Mouse (Mus musculus): ENCODE results near the gene Elmo3. TPM values are rescaled to one million over a fixed set of nuclear protein-coding genes. Genes with fewer than 3 reads are reported as not detected.

Gene Elmo3
- total and polyA plus RNA-seq, 3 experiments, result 0.72 to 1.4 (median 1.3) TPM

DNA sequence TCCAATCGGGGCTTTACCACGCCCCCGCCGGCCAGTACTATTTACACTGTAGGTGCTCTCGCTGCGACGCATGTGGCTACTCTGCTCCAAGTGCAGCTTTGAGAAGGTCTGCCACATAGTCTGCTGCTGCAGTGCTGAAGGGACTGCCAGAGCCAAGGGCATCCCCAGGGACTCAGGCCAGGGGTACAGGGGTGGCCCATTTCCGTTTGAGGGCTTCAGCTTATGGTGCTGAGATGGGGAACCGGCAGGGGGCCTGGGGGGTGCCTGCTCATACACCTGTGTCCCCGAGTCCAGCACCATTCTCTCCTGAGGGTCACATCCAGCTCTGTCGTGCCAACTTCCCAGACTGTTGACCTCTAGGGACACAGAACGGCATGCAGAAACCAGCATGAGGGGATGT, 19.9 kb upstream of the Elmo3 start:
- dilution Hi-C loops (cut with MboI; ENCODE audit: extremely low pct_ligation_motif_present, extremely low pct_unique_long_range_greater_than_20kb, low sequenced_read_pairs) (no loop called here), in situ Hi-C loops (cut with MboI; ENCODE audit: low pct_ligation_motif_present, low pct_unique_long_range_greater_than_20kb, low sequenced_read_pairs) (loop anchor here (10.0 kb wide), 1 partner anchor 161 kb away; no protein-coding TSS in a partner anchor)
- no peaks in the 10 kb centered on the region for H3K9me3 ChIP-seq (replicated peaks; ENCODE audit: low read length)
- no peak overlapping the region for H3K4me3 ChIP-seq (replicated peaks in 1 of 3; ENCODE audit: low read depth in 2 of 3, low read length in 2 of 3, poor library complexity in 1 of 3)
- H3K27me3 ChIP-seq (replicated peaks), result no peaks in the 10 kb centered on the region
- H3K4me2 ChIP-seq (ENCODE audit: insufficient read depth, low read depth, poor library complexity, severe bottlenecking), result no peak overlapping the region
- peaks cover 5 to 23% of the 10 kb centered on the region in 2 experiments for H3K4me1 ChIP-seq (ENCODE audit: control insufficient read depth in 1 of 2, insufficient read depth in 2 of 2)
- H3K27ac ChIP-seq (ENCODE audit: insufficient read depth, low read depth), result no peak overlapping the region
- H3K36me3 ChIP-seq (replicated peaks in 1 of 2; ENCODE audit: control insufficient read depth in 1 of 2, insufficient read depth in 1 of 2, low read length in 1 of 2), result peaks cover 13 to 50% of the 10 kb centered on the region in 2 experiments
- H3K9ac ChIP-seq (ENCODE audit: insufficient read depth, low read depth), result no peak overlapping the region
- no peak for TF ChIP-seq ZNF384 (IDR thresholded peaks at IDR 0.05; ENCODE audit: low read depth, low read length)
- TF ChIP-seq POLR2A (IDR thresholded peaks at IDR 0.05; ENCODE audit: low read depth, low read length), result no peak
- TF ChIP-seq CHD2 (IDR thresholded peaks at IDR 0.05; ENCODE audit: low read length), result no peak
- TF ChIP-seq PAX5 (IDR thresholded peaks at IDR 0.05; ENCODE audit: low read length), result no peak
- TF ChIP-seq ZC3H11A (IDR thresholded peaks at IDR 0.05; ENCODE audit: low read depth, low read length), result no peak
- H3K79me2 ChIP-seq (replicated peaks; ENCODE audit: control insufficient read depth, extremely low read depth, insufficient read depth, poor library complexity, severe bottlenecking), result no peaks in the 10 kb centered on the region
- DNase-seq (ENCODE audit: extremely low read depth), result no peak

DNA sequence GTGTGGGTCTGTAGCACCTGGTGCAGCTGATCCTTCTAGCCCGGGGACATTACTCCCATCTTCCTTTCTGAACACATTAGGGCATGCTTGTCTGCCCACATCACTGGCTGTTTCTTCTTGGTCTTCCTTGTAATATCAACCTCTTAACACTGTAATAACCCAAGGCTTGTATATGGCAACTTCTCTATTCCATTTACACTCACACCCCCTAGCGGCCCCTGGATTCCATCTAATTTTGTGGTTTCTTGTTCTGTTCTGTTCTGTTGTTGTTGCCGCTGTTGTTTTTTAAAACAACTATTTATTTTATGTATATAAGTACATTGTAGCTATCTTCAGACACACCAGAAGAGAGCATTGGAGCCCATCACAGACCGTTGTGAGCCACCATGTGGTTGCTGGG, 18.5 kb upstream of the Elmo3 start:
- in situ Hi-C loops (cut with MboI; ENCODE audit: low pct_ligation_motif_present, low pct_unique_long_range_greater_than_20kb, low sequenced_read_pairs) (loop anchor here (10.0 kb wide), 1 partner anchor 162 kb away; no protein-coding TSS in a partner anchor), dilution Hi-C loops (cut with MboI; ENCODE audit: extremely low pct_ligation_motif_present, extremely low pct_unique_long_range_greater_than_20kb, low sequenced_read_pairs) (no loop called here)
- TF ChIP-seq NRF1 (IDR thresholded peaks at IDR 0.05; ENCODE audit: low read depth, low read length) (no peak), BHLHE40 (IDR thresholded peaks at IDR 0.05; ENCODE audit: low read depth, low read length) (no peak), MAFK (IDR thresholded peaks at IDR 0.05; ENCODE audit: insufficient replicate concordance, low read length) (no peak), ELF1 (IDR thresholded peaks at IDR 0.05; ENCODE audit: low read depth, low read length) (no peak), CTCF (conservative IDR thresholded peaks at IDR 0.05 in 1 of 2, IDR thresholded peaks at IDR 0.05 in 1 of 2; ENCODE audit: low read depth in 2 of 2, low read length in 2 of 2) (peak in 1 of 2 experiments; percentile 52; a peak in 2 of 4 replicates), E2F4 (IDR thresholded peaks at IDR 0.05; ENCODE audit: insufficient replicate concordance, low read depth, low read length) (no peak), MXI1 (IDR thresholded peaks at IDR 0.05; ENCODE audit: low read depth, low read length) (no peak), RAD21 (IDR thresholded peaks at IDR 0.05; ENCODE audit: low read depth, low read length) (peak; percentile 33), NELFE (IDR thresholded peaks at IDR 0.05; ENCODE audit: low read depth, low read length) (no peak), KAT2A (IDR thresholded peaks at IDR 0.05; ENCODE audit: insufficient replicate concordance, low read length) (no peak), TCF12 (IDR thresholded peaks at IDR 0.05; ENCODE audit: low read depth, low read length) (no peak), POLR2AphosphoS2 (IDR thresholded peaks at IDR 0.05; ENCODE audit: low read depth, low read length) (no peak), MYC (IDR thresholded peaks at IDR 0.05; ENCODE audit: low read depth, low read length) (no peak), ZNF384 (IDR thresholded peaks at IDR 0.05; ENCODE audit: low read depth, low read length) (no peak), RCOR1 (conservative IDR thresholded peaks at IDR 0.05; ENCODE audit: low read depth, low read length) (no peak)
- Histone ChIP-seq H3K4me2 (ENCODE audit: insufficient read depth, low read depth, poor library complexity, severe bottlenecking) (no peak overlapping the region), H3K4me1 (ENCODE audit: control insufficient read depth in 1 of 2, insufficient read depth in 2 of 2) (peaks cover 5 to 23% of the 10 kb centered on the region in 2 experiments), H3K9me3 (replicated peaks; ENCODE audit: low read length) (no peaks in the 10 kb centered on the region), H3K27me3 (replicated peaks) (no peaks in the 10 kb centered on the region), H3K9ac (ENCODE audit: insufficient read depth, low read depth) (no peak overlapping the region), H3K36me3 (replicated peaks in 1 of 2; ENCODE audit: control insufficient read depth in 1 of 2, insufficient read depth in 1 of 2, low read length in 1 of 2) (peaks cover 13 to 40% of the 10 kb centered on the region in 2 experiments), H3K79me2 (replicated peaks; ENCODE audit: control insufficient read depth, extremely low read depth, insufficient read depth, poor library complexity, severe bottlenecking) (no peaks in the 10 kb centered on the region), H3K27ac (ENCODE audit: insufficient read depth, low read depth) (no peak overlapping the region), H3K4me3 (replicated peaks in 1 of 3; ENCODE audit: low read depth in 2 of 3, low read length in 2 of 3, poor library complexity in 1 of 3) (no peak overlapping the region)
- DNase-seq (ENCODE audit: extremely low read depth), result no peak

Measured in CH12.LX (cell line).